Mouse (Mus musculus): ENCODE measurements around the gene Hist2h2aa1. TPM values are rescaled to one million over a fixed set of nuclear protein-coding genes. Genes with fewer than 3 reads are reported as not detected.
"Not testable (repeated sequence)": the region's sequence is repeated elsewhere in the genome, so short reads cannot be mapped to it uniquely, and the experiment has no call there.

Gene Hist2h2aa1
- polyA plus RNA-seq, 1 experiment from 2014 or later, result 29.2 TPM

DNA sequence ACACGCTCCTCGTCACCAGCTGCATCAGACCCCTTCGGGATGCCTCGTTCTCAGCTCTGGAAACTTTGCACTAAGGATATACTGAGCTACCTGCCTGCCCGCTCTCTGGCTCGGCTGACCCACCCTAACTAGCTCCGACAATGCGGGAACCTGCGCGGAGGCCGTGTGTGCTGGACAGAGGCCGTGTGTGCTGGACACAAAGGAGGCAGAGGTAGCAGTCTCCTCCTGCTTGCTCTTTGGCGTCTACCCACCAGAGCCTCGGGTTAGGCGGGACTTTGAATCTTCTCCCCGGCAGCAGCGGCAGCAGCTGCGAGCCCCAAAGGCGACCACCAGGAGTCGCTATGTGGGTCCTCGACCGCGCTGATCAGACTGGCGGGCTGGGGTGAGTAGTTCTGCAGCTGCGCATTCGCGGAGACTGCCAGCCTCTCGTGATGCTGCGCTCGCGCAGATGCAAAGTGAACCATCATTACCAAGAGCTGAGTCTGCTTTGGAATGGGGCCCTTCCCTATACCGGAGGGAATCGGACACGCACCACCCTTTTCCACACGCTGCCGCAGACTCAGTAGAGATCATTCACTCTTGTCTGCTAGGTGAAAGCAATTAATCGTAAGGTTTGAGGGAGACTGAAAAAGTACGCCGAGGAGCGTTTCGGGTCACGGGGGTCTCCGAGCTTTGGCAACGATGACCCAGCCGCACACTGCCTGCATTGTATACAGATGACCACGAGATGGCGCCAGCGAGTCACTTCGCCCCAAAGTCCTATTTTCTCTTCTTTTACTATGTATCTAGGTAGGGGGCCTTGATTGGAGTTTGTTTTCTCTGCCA is 32.7 kb downstream of the Hist2h2aa1 start:
- Histone ChIP-seq H3K9me3 (no peaks in the 10 kb centered on the region), H3K36me3 (no peaks in the 10 kb centered on the region), H3K4me1 (replicated peaks) (peaks cover 11% of the 10 kb centered on the region), H3K27ac (peak overlapping the region; percentile 92), H3K27me3 (peaks cover 24% of the 10 kb centered on the region), H3K4me3 (peak overlapping the region; percentile 51), H3K4me2 (peak overlapping the region; percentile 77), H3K9ac (peak overlapping the region; percentile 68)
- peak; percentile 97 for ATAC-seq (ENCODE audit: low FRiP score)
- under 1% methylated on average over 49 of the region's 49 CpGs for WGBS

- no peak for ATAC-seq (ENCODE audit: low FRiP score)
- Histone ChIP-seq H3K4me3 (no peak overlapping the region), H3K27me3 (peaks cover 44% of the 10 kb centered on the region), H3K27ac (no peak overlapping the region), H3K9ac (no peak overlapping the region), H3K36me3 (no peaks in the 10 kb centered on the region), H3K4me2 (no peak overlapping the region), H3K9me3 (no peaks in the 10 kb centered on the region), H3K4me1 (replicated peaks) (peaks cover 11% of the 10 kb centered on the region)
- 60% methylated on average over 6 of the region's 6 CpGs for WGBS
These were observed 35.4 kb downstream of the Hist2h2aa1 start for GRCm38 (mm10) chr3:96280660-96281059.

DNA sequence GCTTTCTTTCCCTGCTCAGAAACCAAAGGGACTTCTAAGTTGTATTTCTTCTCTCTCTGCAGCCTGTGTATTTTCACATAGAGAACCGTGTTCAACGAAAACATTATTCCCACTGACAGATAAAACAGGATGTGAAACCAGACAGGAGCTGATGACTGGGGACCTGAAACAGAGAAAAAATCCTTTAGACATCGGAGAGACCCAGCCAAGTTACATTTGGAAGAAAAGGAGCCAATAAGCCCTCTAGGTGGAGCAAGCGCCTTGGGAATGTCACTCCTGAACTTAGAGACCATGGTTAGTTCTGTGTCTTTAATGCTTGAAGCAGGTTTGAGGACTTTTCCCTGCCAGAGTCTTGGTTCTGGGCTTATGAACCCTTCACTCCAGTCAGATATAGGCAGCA is 39.2 kb downstream of the Hist2h2aa1 start:
- H3K9ac ChIP-seq, result no peak overlapping the region
- no peak for ATAC-seq (ENCODE audit: low FRiP score)
- H3K4me2 ChIP-seq, result no peak overlapping the region

DNA sequence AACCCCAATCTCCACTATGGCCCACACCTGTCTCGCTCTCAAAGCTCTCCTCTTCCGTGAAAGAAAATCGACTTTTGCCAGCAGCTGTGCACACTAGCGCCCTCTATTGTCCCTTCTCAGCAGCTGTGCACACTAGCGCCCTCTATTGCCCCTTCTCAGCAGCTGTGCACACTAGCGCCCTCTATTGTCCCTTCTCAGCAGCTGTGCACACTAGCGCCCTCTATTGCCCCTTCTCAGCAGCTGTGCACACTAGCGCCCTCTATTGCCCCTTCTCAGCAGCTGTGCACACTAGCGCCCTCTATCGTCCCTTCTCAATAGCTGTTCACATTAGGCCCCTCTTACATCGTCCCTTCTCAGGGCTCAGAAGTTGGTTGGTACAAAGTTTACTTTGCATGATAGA is 42.0 kb downstream of the Hist2h2aa1 start:
- not testable (repeated sequence) for H3K4me2 ChIP-seq; H3K36me3 ChIP-seq; H3K9ac ChIP-seq; H3K4me1 ChIP-seq (replicated peaks); H3K9me3 ChIP-seq; ATAC-seq (ENCODE audit: low FRiP score); H3K4me3 ChIP-seq; H3K27ac ChIP-seq
- WGBS, result 89% methylated on average over 11 of the region's 11 CpGs
- H3K27me3 ChIP-seq, result peaks cover 39% of the 10 kb centered on the region

More for the DNA sequence above, 39.2 kb downstream of the Hist2h2aa1 start:
- H3K36me3 ChIP-seq, result no peaks in the 10 kb centered on the region
- no peak overlapping the region for H3K4me3 ChIP-seq
- no peaks in the 10 kb centered on the region for H3K9me3 ChIP-seq
- WGBS, result 20% methylated on average over 4 of the region's 4 CpGs
- peaks cover 4% of the 10 kb centered on the region; the same call in 1 of the 2 replicates for H3K4me1 ChIP-seq (replicated peaks)
- peaks cover 56% of the 10 kb centered on the region for H3K27me3 ChIP-seq
- H3K27ac ChIP-seq, result no peak overlapping the region

GRCm38 (mm10) chr3:96289201-96289600 is 43.9 kb downstream of the Hist2h2aa1 start:
- H3K36me3 ChIP-seq, result no peaks in the 10 kb centered on the region
- peaks cover 4% of the 10 kb centered on the region; the same call in 1 of the 2 replicates for H3K4me1 ChIP-seq (replicated peaks)
- H3K4me3 ChIP-seq, result no peak overlapping the region
- H3K9ac ChIP-seq, result no peak overlapping the region
- H3K27me3 ChIP-seq, result peaks cover 20% of the 10 kb centered on the region
- no peak overlapping the region for H3K27ac ChIP-seq
- whole genome bisulfite sequencing, result 78% methylated on average over 3 of the region's 3 CpGs
- no peak overlapping the region for H3K4me2 ChIP-seq
- no peak for ATAC-seq (ENCODE audit: low FRiP score)
- no peaks in the 10 kb centered on the region for H3K9me3 ChIP-seq

DNA sequence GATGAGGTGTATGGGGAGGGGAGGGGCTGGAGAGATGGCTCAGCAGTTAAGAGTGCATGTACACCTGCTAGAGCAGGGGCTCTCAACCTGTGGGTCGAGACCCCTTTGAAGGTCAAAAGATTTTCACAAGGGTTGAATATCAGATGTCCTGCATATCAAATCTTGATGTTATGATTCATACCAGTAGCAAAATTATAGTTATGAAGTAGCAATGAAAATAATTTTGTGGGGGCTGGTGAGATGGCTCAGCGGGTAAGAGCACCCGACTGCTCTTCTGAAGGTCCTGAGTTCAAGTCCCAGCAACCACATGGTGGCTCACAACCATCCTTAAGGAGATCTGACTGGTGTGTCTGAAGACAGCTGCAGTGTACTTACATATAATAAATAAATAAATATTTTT is 45.4 kb downstream of the Hist2h2aa1 start:
- H3K4me2 ChIP-seq; ATAC-seq (ENCODE audit: low FRiP score); H3K9me3 ChIP-seq; H3K4me1 ChIP-seq (replicated peaks); H3K27ac ChIP-seq; H3K4me3 ChIP-seq; H3K36me3 ChIP-seq; H3K9ac ChIP-seq: not testable (repeated sequence)
- peaks cover 11% of the 10 kb centered on the region for H3K27me3 ChIP-seq
- WGBS, result 94% methylated on average over 3 of the region's 3 CpGs

- H3K4me1 ChIP-seq (replicated peaks), result no peaks in the 10 kb centered on the region
- 67% methylated on average over 6 of the region's 6 CpGs for WGBS
- no peak overlapping the region for H3K4me3 ChIP-seq
- no peak overlapping the region; the same call in 1 of the 2 replicates for H3K9ac ChIP-seq
- no peaks in the 10 kb centered on the region for H3K36me3 ChIP-seq
- no peak overlapping the region for H3K27ac ChIP-seq
- no peaks in the 10 kb centered on the region for H3K27me3 ChIP-seq
- no peak overlapping the region for H3K4me2 ChIP-seq
- H3K9me3 ChIP-seq, result peaks cover 7% of the 10 kb centered on the region; the same call in 1 of the 2 replicates
- no peak for ATAC-seq (ENCODE audit: low FRiP score)
These were observed 47.3 kb downstream of the Hist2h2aa1 start for GRCm38 (mm10) chr3:96292641-96293040.

GRCm38 (mm10) chr3:96293368-96293767 is 48.1 kb downstream of the Hist2h2aa1 start:
- Histone ChIP-seq H3K36me3 (no peaks in the 10 kb centered on the region), H3K27me3 (no peaks in the 10 kb centered on the region), H3K4me3 (no peak overlapping the region), H3K27ac (no peak overlapping the region), H3K9ac (no peak overlapping the region), H3K9me3 (peaks cover 7% of the 10 kb centered on the region; the same call in 1 of the 2 replicates), H3K4me1 (replicated peaks) (no peaks in the 10 kb centered on the region), H3K4me2 (no peak overlapping the region)
- no peak for ATAC-seq (ENCODE audit: low FRiP score)
- WGBS, result 66% methylated on average over 5 of the region's 5 CpGs

DNA sequence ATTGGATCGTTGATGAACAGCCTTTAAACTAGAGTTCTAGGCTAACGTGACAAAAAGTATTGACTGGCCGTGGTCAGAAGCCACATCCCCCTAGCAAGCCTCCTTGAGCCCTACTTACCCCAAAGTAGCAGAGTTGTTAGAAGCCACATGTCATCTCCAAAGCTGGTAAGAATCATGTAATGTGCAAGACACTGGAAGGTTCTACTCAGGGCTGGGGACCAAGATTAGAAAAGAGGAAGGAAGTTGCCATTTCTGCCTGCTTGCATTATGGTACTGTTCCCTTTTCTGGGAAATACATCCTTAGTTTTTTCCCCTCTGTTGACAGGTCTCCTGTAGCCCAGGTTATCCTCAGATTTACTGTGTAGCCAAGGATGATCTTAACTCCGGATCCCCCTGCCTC is 48.5 kb downstream of the Hist2h2aa1 start, which contains the start of gene Fcgr1:
Gene Fcgr1, minus strand, starts transcription at position 183 of the 400 bp plus-strand sequence.
- 79% methylated on average over 4 of the region's 4 CpGs for WGBS
- peaks cover 7% of the 10 kb centered on the region; the same call in 1 of the 2 replicates for H3K9me3 ChIP-seq
- no peaks in the 10 kb centered on the region for H3K27me3 ChIP-seq
- H3K9ac ChIP-seq, result no peak within 1 kb of the TSS; the same call in 1 of the 2 replicates
- no peak for ATAC-seq (ENCODE audit: low FRiP score)
- H3K27ac ChIP-seq, result no peak within 1 kb of the TSS
- no peak within 1 kb of the TSS for H3K4me3 ChIP-seq
- no peaks in the 10 kb centered on the region for H3K36me3 ChIP-seq
- no peaks in the 10 kb centered on the region for H3K4me1 ChIP-seq (replicated peaks)
- no peak within 1 kb of the TSS for H3K4me2 ChIP-seq

Small RNA genes lying within 50 kb of the gene (microRNA-seq; reads per million reads assigned to microRNA genes)
- gene Gm44492 (not detected), gene Gm47311 (not detected), gene Gm47313 (not detected)

Other genes with a start within 250 kb of the Hist2h2aa1 start
- 59.5 and 65.4 TPM in 2 replicates for gene Plekho1, start 249.5 kb upstream of the Hist2h2aa1 start, polyA plus RNA-seq (2015; fragmentation: Nextera tagmentation; extraction: Ambion mirVana)
- gene Vps45, start 187.0 kb upstream of the Hist2h2aa1 start, polyA plus RNA-seq (2015; fragmentation: Nextera tagmentation; extraction: Ambion mirVana), result 62.9 and 64.0 TPM in 2 replicates
- 11.0 and 13.6 TPM in 2 replicates for gene Otud7b, start 141.0 kb upstream of the Hist2h2aa1 start, polyA plus RNA-seq (2015; fragmentation: Nextera tagmentation; extraction: Ambion mirVana)
- gene Mtmr11, start 83.5 kb upstream of the Hist2h2aa1 start, polyA plus RNA-seq (2015; fragmentation: Nextera tagmentation; extraction: Ambion mirVana), result 11.5 and 12.8 TPM in 2 replicates
- 149 and 151 TPM in 2 replicates for gene Sf3b4, start 73.2 kb upstream of the Hist2h2aa1 start, polyA plus RNA-seq (2015; fragmentation: Nextera tagmentation; extraction: Ambion mirVana)
- gene Sv2a, start 64.3 kb upstream of the Hist2h2aa1 start, polyA plus RNA-seq (2015; fragmentation: Nextera tagmentation; extraction: Ambion mirVana), result 84.0 and 88.7 TPM in 2 replicates
- gene Bola1, start 25.8 kb upstream of the Hist2h2aa1 start, polyA plus RNA-seq (2015; fragmentation: Nextera tagmentation; extraction: Ambion mirVana), result 64.0 and 65.6 TPM in 2 replicates
- gene Hist2h2ab, start 25.6 kb upstream of the Hist2h2aa1 start, polyA plus RNA-seq (2015; fragmentation: Nextera tagmentation; extraction: Ambion mirVana), result 1.0 TPM in 1 of 2 replicates, not detected in the other
- 3.1 and 3.6 TPM in 2 replicates for gene Hist2h2ac, start 24.6 kb upstream of the Hist2h2aa1 start, polyA plus RNA-seq (2015; fragmentation: Nextera tagmentation; extraction: Ambion mirVana)
- gene Hist2h2be, start 24.4 kb upstream of the Hist2h2aa1 start, polyA plus RNA-seq (2015; fragmentation: Nextera tagmentation; extraction: Ambion mirVana), result 4.3 TPM in 2 replicates
- gene Hist2h3c2, start 6.4 kb upstream of the Hist2h2aa1 start, polyA plus RNA-seq (2015; fragmentation: Nextera tagmentation; extraction: Ambion mirVana), result 4.1 and 5.3 TPM in 2 replicates
- gene Hist2h2aa2, start 5.2 kb upstream of the Hist2h2aa1 start, polyA plus RNA-seq (2015; fragmentation: Nextera tagmentation; extraction: Ambion mirVana), result 64.9 and 67.2 TPM in 2 replicates
- gene Hist2h3c1, start 1.2 kb downstream of the Hist2h2aa1 start, polyA plus RNA-seq (2015; fragmentation: Nextera tagmentation; extraction: Ambion mirVana), result 0.62 TPM in 1 of 2 replicates, not detected in the other
- gene Hist2h4, start 17.8 kb downstream of the Hist2h2aa1 start, polyA plus RNA-seq (2015; fragmentation: Nextera tagmentation; extraction: Ambion mirVana), result 5.2 and 6.1 TPM in 2 replicates
- gene Hist2h3b, start 23.2 kb downstream of the Hist2h2aa1 start, polyA plus RNA-seq (2015; fragmentation: Nextera tagmentation; extraction: Ambion mirVana), result 19.6 and 22.4 TPM in 2 replicates
- gene Hist2h2bb, start 24.3 kb downstream of the Hist2h2aa1 start, polyA plus RNA-seq (2015; fragmentation: Nextera tagmentation; extraction: Ambion mirVana), result 2.7 and 3.4 TPM in 2 replicates
- 1.5 and 1.7 TPM in 2 replicates for gene Fcgr1, start 48.5 kb downstream of the Hist2h2aa1 start, polyA plus RNA-seq (2015; fragmentation: Nextera tagmentation; extraction: Ambion mirVana)
- gene BC107364, start 206.8 kb downstream of the Hist2h2aa1 start, polyA plus RNA-seq (2015; fragmentation: Nextera tagmentation; extraction: Ambion mirVana), result not detected in 2 replicates

Data from hindbrain, embryonic 13.5 days (tissue).